Comparison of ENCODE assay signal across 9 mouse cellular contexts in genomic region chr16:16560718-16561117, GRCm38 (mm10). TPM values are rescaled to one million over a fixed set of nuclear protein-coding genes. Genes with fewer than 3 reads are reported as not detected.
DNase-seq lines count a peak whose midpoint lies in the region; ATAC-seq lines count a peak whose summit lies in the region.
"Had no signal": no experiment of that assay in that cellular context is flagged by ENCODE, and none has a peak within 500 bp of the region (broad histone marks: within the 10 kb centered on the region; RNA-seq: fewer than 3 reads in every experiment).

No protein-coding gene starts in this region.

- H3K27me3 ChIP-seq in hindbrain, embryonic 14.5 days (ENCODE audit: control insufficient read depth, insufficient read depth, low read length): no peaks in the 10 kb centered on the region
- no peaks in the 10 kb centered on the region for H3K27me3 ChIP-seq in hindbrain, embryonic 16.5 days (replicated peaks; ENCODE audit: control insufficient read depth, insufficient read depth, low read length)
- 0 out of 2 replicates have a peak, but pooled peaks cover 4% of the 10 kb centered on the region for H3K27me3 ChIP-seq in midbrain, embryonic 13.5 days
- H3K27me3 ChIP-seq in midbrain, embryonic 14.5 days (ENCODE audit: control insufficient read depth, insufficient read depth, low read length): no peaks in the 10 kb centered on the region
- H3K27me3 ChIP-seq in forebrain, embryonic 14.5 days (replicated peaks; ENCODE audit: control insufficient read depth, insufficient read depth, low read length): no peaks in the 10 kb centered on the region
- no peaks in the 10 kb centered on the region for H3K27me3 ChIP-seq in stomach, embryonic 15.5 days (replicated peaks)

- no peak overlapping the region for H3K4me3 ChIP-seq in hindbrain, embryonic 14.5 days (replicated peaks; ENCODE audit: low read length)
- H3K4me3 ChIP-seq in hindbrain, embryonic 16.5 days (ENCODE audit: low read length): no peak overlapping the region; the same call in 1 of the 2 replicates
- no peak overlapping the region for H3K4me3 ChIP-seq in midbrain, embryonic 13.5 days (replicated peaks)
- no peak overlapping the region for H3K4me3 ChIP-seq in midbrain, embryonic 14.5 days (replicated peaks; ENCODE audit: low read depth, low read length)
- no peak overlapping the region for H3K4me3 ChIP-seq in forebrain, embryonic 14.5 days (ENCODE audit: low read depth, low read length)
- no peak overlapping the region for H3K4me3 ChIP-seq in stomach, embryonic 15.5 days (replicated peaks)

- H3K36me3 ChIP-seq in hindbrain, embryonic 14.5 days (replicated peaks; ENCODE audit: control insufficient read depth, insufficient read depth): no peaks in the 10 kb centered on the region
- no peaks in the 10 kb centered on the region for H3K36me3 ChIP-seq in hindbrain, embryonic 16.5 days (ENCODE audit: control insufficient read depth, insufficient read depth, low read length)
- no peaks in the 10 kb centered on the region for H3K36me3 ChIP-seq in midbrain, embryonic 13.5 days
- no peaks in the 10 kb centered on the region for H3K36me3 ChIP-seq in midbrain, embryonic 14.5 days (ENCODE audit: control insufficient read depth, insufficient read depth, low read length)
- H3K36me3 ChIP-seq in forebrain, embryonic 14.5 days (ENCODE audit: control insufficient read depth, insufficient read depth, low read length): no peaks in the 10 kb centered on the region
- H3K36me3 ChIP-seq in stomach, embryonic 15.5 days: no peaks in the 10 kb centered on the region

- peaks cover 20% of the 10 kb centered on the region for H3K4me1 ChIP-seq in hindbrain, embryonic 14.5 days (replicated peaks; ENCODE audit: control insufficient read depth, insufficient read depth, low read length)
- H3K4me1 ChIP-seq in hindbrain, embryonic 16.5 days (ENCODE audit: control insufficient read depth, insufficient read depth, low read depth, low read length): peaks cover 11% of the 10 kb centered on the region
- peaks cover 29% of the 10 kb centered on the region for H3K4me1 ChIP-seq in midbrain, embryonic 13.5 days (replicated peaks)
- H3K4me1 ChIP-seq in midbrain, embryonic 14.5 days (ENCODE audit: control insufficient read depth, insufficient read depth, low read length): peaks cover 20% of the 10 kb centered on the region
- H3K4me1 ChIP-seq in forebrain, embryonic 14.5 days (ENCODE audit: control insufficient read depth, insufficient read depth, low read length): peaks cover 13% of the 10 kb centered on the region; the same call in 1 of the 2 replicates
- H3K4me1 ChIP-seq in stomach, embryonic 15.5 days: 0 out of 2 replicates have a peak, but pooled peaks cover 3% of the 10 kb centered on the region

- H3K9me3 ChIP-seq in hindbrain, embryonic 14.5 days (ENCODE audit: control insufficient read depth, low read length): no peaks in the 10 kb centered on the region
- no peaks in the 10 kb centered on the region for H3K9me3 ChIP-seq in hindbrain, embryonic 16.5 days (ENCODE audit: control insufficient read depth, low read length)
- H3K9me3 ChIP-seq in midbrain, embryonic 13.5 days: no peaks in the 10 kb centered on the region
- no peaks in the 10 kb centered on the region for H3K9me3 ChIP-seq in midbrain, embryonic 14.5 days (ENCODE audit: control insufficient read depth, low read length)
- no peaks in the 10 kb centered on the region for H3K9me3 ChIP-seq in forebrain, embryonic 14.5 days (replicated peaks; ENCODE audit: control insufficient read depth, low read length)
- no peaks in the 10 kb centered on the region for H3K9me3 ChIP-seq in stomach, embryonic 15.5 days

- H3K27ac ChIP-seq in hindbrain, embryonic 14.5 days: 0 out of 2 replicates have a peak overlapping the region, but pooled peaks have one; percentile 35
- no peak overlapping the region for H3K27ac ChIP-seq in hindbrain, embryonic 16.5 days (ENCODE audit: low read depth, low read length)
- H3K27ac ChIP-seq in midbrain, embryonic 13.5 days: peak overlapping the region; percentile 51; the same call in 1 of the 2 replicates
- no peak overlapping the region for H3K27ac ChIP-seq in midbrain, embryonic 14.5 days (replicated peaks; ENCODE audit: low read depth, low read length)
- no peak overlapping the region for H3K27ac ChIP-seq in forebrain, embryonic 14.5 days (ENCODE audit: low read depth, low read length)
- H3K27ac ChIP-seq in stomach, embryonic 15.5 days: peak overlapping the region; percentile 61; the same call in 1 of the 2 replicates

- H3K4me2 ChIP-seq in hindbrain, embryonic 14.5 days (replicated peaks): peak overlapping the region; percentile 69; the same call in 1 of the 2 replicates
- no peak overlapping the region for H3K4me2 ChIP-seq in hindbrain, embryonic 16.5 days (ENCODE audit: low read length)
- no peak overlapping the region for H3K4me2 ChIP-seq in midbrain, embryonic 13.5 days (replicated peaks)
- H3K4me2 ChIP-seq in midbrain, embryonic 14.5 days (ENCODE audit: low read length): no peak overlapping the region; the same call in 1 of the 2 replicates
- peak overlapping the region; percentile 66; the same call in 1 of the 2 replicates for H3K4me2 ChIP-seq in forebrain, embryonic 14.5 days (ENCODE audit: low read length)
- H3K4me2 ChIP-seq in stomach, embryonic 15.5 days: no peak overlapping the region

- no peak overlapping the region for H3K9ac ChIP-seq in hindbrain, embryonic 14.5 days
- no peak overlapping the region for H3K9ac ChIP-seq in hindbrain, embryonic 16.5 days (ENCODE audit: low read depth, low read length)
- no peak overlapping the region for H3K9ac ChIP-seq in midbrain, embryonic 13.5 days (replicated peaks)
- H3K9ac ChIP-seq in midbrain, embryonic 14.5 days (replicated peaks; ENCODE audit: low read length): no peak overlapping the region
- H3K9ac ChIP-seq in forebrain, embryonic 14.5 days (ENCODE audit: low read length): no peak overlapping the region
- no peak overlapping the region for H3K9ac ChIP-seq in stomach, embryonic 15.5 days
- H3K9ac ChIP-seq: lung, embryonic 14.5 days had no signal

- DNase-seq in hindbrain, embryonic 14.5 days (ENCODE audit: low spot score): no peak
- DNase-seq in midbrain, embryonic 14.5 days: no peak
- peak; percentile 13 for DNase-seq in forebrain, embryonic 14.5 days (ENCODE audit: low spot score)
- no peak for DNase-seq in cerebellum, postnatal 36 days
- DNase-seq: thymus, adult 18-20 months had no signal

- no peak for ATAC-seq in hindbrain, embryonic 14.5 days (ENCODE audit: low FRiP score)
- ATAC-seq in hindbrain, embryonic 16.5 days: no peak
- ATAC-seq in midbrain, embryonic 13.5 days: no peak
- no peak for ATAC-seq in midbrain, embryonic 14.5 days (ENCODE audit: low FRiP score, low TSS enrichment)
- ATAC-seq in forebrain, embryonic 14.5 days: no peak
- ATAC-seq in stomach, embryonic 15.5 days (ENCODE audit: insufficient read depth, low FRiP score, low read depth): no peak

RNA-seq across cellular contexts. Expression of gene Fgd4, which starts 39.6 kb away (rescaled TPM):
- 20.0 and 24.2 TPM in 2 replicates for polyA plus RNA-seq in hindbrain, embryonic 14.5 days (2014; fragmentation: Nextera tagmentation; extraction: Ambion mirVana)
- 15.8 and 16.7 TPM in 2 replicates for polyA plus RNA-seq in hindbrain, embryonic 16.5 days (2015; fragmentation: Nextera tagmentation; extraction: Ambion mirVana)
- 26.2 and 26.8 TPM in 2 replicates for polyA plus RNA-seq in midbrain, embryonic 13.5 days (2015; fragmentation: Nextera tagmentation; extraction: Ambion mirVana)
- 24.3 and 25.5 TPM in 2 replicates for polyA plus RNA-seq in midbrain, embryonic 14.5 days (2014; fragmentation: Nextera tagmentation; extraction: Ambion mirVana)
- 23.6 and 30.1 TPM in 2 replicates for polyA plus RNA-seq in forebrain, embryonic 14.5 days (2014; fragmentation: Nextera tagmentation; extraction: Ambion mirVana)
- polyA plus RNA-seq in stomach, embryonic 15.5 days (2015; fragmentation: Nextera tagmentation; extraction: Ambion mirVana): 13.2 and 13.5 TPM in 2 replicates

Comparison
In these comparisons a context has a peak if more than half of its experiments do, and no peak if none do; other contexts are left out.
1. H3K27ac ChIP-seq: peak in hindbrain, embryonic 14.5 days (single experiment), midbrain, embryonic 13.5 days (single experiment) and stomach, embryonic 15.5 days (single experiment); none in hindbrain, embryonic 16.5 days (single experiment), midbrain, embryonic 14.5 days (single experiment) and forebrain, embryonic 14.5 days (single experiment).
2. H3K4me2 ChIP-seq: peak in hindbrain, embryonic 14.5 days (single experiment) and forebrain, embryonic 14.5 days (single experiment); none in hindbrain, embryonic 16.5 days (single experiment), midbrain, embryonic 13.5 days (single experiment), midbrain, embryonic 14.5 days (single experiment) and stomach, embryonic 15.5 days (single experiment).